Mouse (Mus musculus) limb, embryonic 11.5 days (tissue): ENCODE measurements around the gene Zfc3h1. TPM values are rescaled to one million over a fixed set of nuclear protein-coding genes. Genes with fewer than 3 reads are reported as not detected.
A peak's percentile ranks its signal among the peaks of the same experiment; 100 is the strongest.

Experiments
- ATAC-seq: fragments of 200-750 bp; cut with Nextera tagmentation; 2 replicates; pipeline ENCODE4 v1.8.0; 2017; ENCODE audit warnings: low read depth; ENCODE audit not compliant: insufficient number of reproducible peaks, low FRiP score, low TSS enrichment
- DNase-seq: peaks from one replicate; pipeline ENCODE4 v3.0.0-alpha.2; 2015; ENCODE audit warnings: low spot score
- H3K27ac ChIP-seq: fragments of 300-500 bp; sonication (generic); replicated peaks from 2 replicates; pipeline ENCODE4 v1.5.1; 2014; ENCODE audit warnings: low read depth, mild to moderate bottlenecking, low read length
- H3K27me3 ChIP-seq: fragments of 300-500 bp; sonication (generic); 2 replicates; pipeline ENCODE4 v1.6.1; 2014; ENCODE audit warnings: mild to moderate bottlenecking, low read length, mixed read lengths; ENCODE audit not compliant: control insufficient read depth, insufficient read depth
- H3K36me3 ChIP-seq: fragments of 300-500 bp; sonication (generic); 2 replicates; pipeline ENCODE4 v1.6.1; 2014; ENCODE audit warnings: mild to moderate bottlenecking, low read length, moderate library complexity, mixed read lengths; ENCODE audit not compliant: control insufficient read depth, insufficient read depth
- H3K4me1 ChIP-seq: fragments of 300-500 bp; sonication (generic); 2 replicates; pipeline ENCODE4 v1.6.1; 2014; ENCODE audit warnings: low read length, mixed read lengths; ENCODE audit not compliant: control insufficient read depth, insufficient read depth
- H3K4me2 ChIP-seq: fragments of 300-500 bp; sonication (generic); 2 replicates; pipeline ENCODE4 v1.6.1; 2014; ENCODE audit warnings: low read depth, mild to moderate bottlenecking, moderate library complexity; ENCODE audit not compliant: severe bottlenecking
- H3K4me3 ChIP-seq: fragments of 300-500 bp; sonication (generic); 2 replicates; pipeline ENCODE4 v1.5.1; 2014; ENCODE audit warnings: low read depth, low read length
- H3K9ac ChIP-seq: fragments of 300-500 bp; sonication (generic); 2 replicates; pipeline ENCODE4 v1.6.1; 2014; ENCODE audit warnings: mild to moderate bottlenecking, low read length
- H3K9me3 ChIP-seq: fragments of 300-500 bp; sonication (generic); 2 replicates; pipeline ENCODE4 v1.6.1; 2016; ENCODE audit warnings: low read length; ENCODE audit not compliant: control insufficient read depth
- WGBS: fragments of 180-500 bp; shearing (Covaris S2); extraction: QIAGEN DNeasy Blood & Tissue Kit; methylation state at CpG from one replicate; pipeline ENCODE4 v1.1.7; 2014; 5-methylcytosine and 5-hydroxymethylcytosine counted together
- polyA plus RNA-seq: library from polyadenylated mRNA; unstranded; fragments of >200 nt; fragmentation: Nextera tagmentation; extraction: Ambion mirVana; gene quantifications from 2 replicates; pipeline ENCODE4 v1.2.1, GENCODE M21; 2014

The Zfc3h1 gene
- polyA plus RNA-seq, 1 experiment from 2014 or later: 28.2 TPM

GRCm38 (mm10) chr10:115363151-115363550 is 21.6 kb upstream of the Zfc3h1 start:
- H3K4me3 ChIP-seq: no peak overlapping the region; the same call in 1 of the 2 replicates
- no peaks in the 10 kb centered on the region for H3K4me1 ChIP-seq
- peak overlapping the region; percentile 60 for H3K4me2 ChIP-seq
- WGBS: 83% methylated on average over 4 of the region's 4 CpGs
- H3K27me3 ChIP-seq: no peaks in the 10 kb centered on the region
- H3K9ac ChIP-seq: no peak overlapping the region
- H3K36me3 ChIP-seq: no peaks in the 10 kb centered on the region
- no peak overlapping the region for H3K27ac ChIP-seq
- H3K9me3 ChIP-seq: no peaks in the 10 kb centered on the region
- DNase-seq (no peak), ATAC-seq (no peak)

- Histone ChIP-seq H3K9ac (no peak overlapping the region), H3K4me2 (no peak overlapping the region), H3K4me3 (no peak overlapping the region), H3K4me1 (peaks cover 3% of the 10 kb centered on the region; the same call in 1 of the 2 replicates), H3K36me3 (no peaks in the 10 kb centered on the region), H3K27me3 (no peaks in the 10 kb centered on the region), H3K9me3 (no peaks in the 10 kb centered on the region), H3K27ac (no peak overlapping the region)
- no peak for ATAC-seq
- DNase-seq: no peak
- WGBS: 88% methylated on average over 2 of the region's 2 CpGs
Measured at GRCm38 (mm10) chr10:115381506-115382084, 3.2 kb upstream of the Zfc3h1 start.

- WGBS: 60% methylated on average over 12 of the region's 12 CpGs
- Histone ChIP-seq H3K4me3 (peak overlapping the region; percentile 97), H3K27me3 (no peaks in the 10 kb centered on the region), H3K36me3 (no peaks in the 10 kb centered on the region), H3K9ac (no peak overlapping the region), H3K4me2 (peak overlapping the region; percentile 50), H3K9me3 (no peaks in the 10 kb centered on the region), H3K27ac (no peak overlapping the region), H3K4me1 (peaks cover 5% of the 10 kb centered on the region; the same call in 1 of the 2 replicates)
- ATAC-seq (no peak), DNase-seq (no peak)
Measured at GRCm38 (mm10) chr10:115382846-115383643, 1.7 kb upstream of the Zfc3h1 start.

GRCm38 (mm10) chr10:115383644-115384220 is 1.0 kb upstream of the Zfc3h1 start:
- Histone ChIP-seq H3K9me3 (no peaks in the 10 kb centered on the region), H3K36me3 (no peaks in the 10 kb centered on the region), H3K4me1 (peaks cover 5% of the 10 kb centered on the region; the same call in 1 of the 2 replicates), H3K9ac (peak overlapping the region; percentile 95), H3K27me3 (no peaks in the 10 kb centered on the region), H3K4me3 (peak overlapping the region; percentile 97), H3K27ac (peak overlapping the region; percentile 95), H3K4me2 (peak overlapping the region; percentile 50)
- WGBS: 6% methylated on average over 15 of the region's 15 CpGs
- ATAC-seq: no peak; the same call in 1 of the 2 replicates
- DNase-seq: no peak

- H3K36me3 ChIP-seq: no peaks in the 10 kb centered on the region
- peaks cover 5% of the 10 kb centered on the region; the same call in 1 of the 2 replicates for H3K4me1 ChIP-seq
- peak overlapping the region; percentile 97 for H3K4me3 ChIP-seq
- WGBS: under 1% methylated on average over 95 of the region's 101 CpGs
- peak overlapping the region; percentile 95 for H3K9ac ChIP-seq
- peak; percentile 79 for DNase-seq
- no peaks in the 10 kb centered on the region for H3K9me3 ChIP-seq
- peak overlapping the region; percentile 68 for H3K4me2 ChIP-seq
- H3K27ac ChIP-seq: peak overlapping the region; percentile 95
- ATAC-seq: peak; percentile 69; the same call in 1 of the 2 replicates
- no peaks in the 10 kb centered on the region for H3K27me3 ChIP-seq
Measured at GRCm38 (mm10) chr10:115385018-115386002, 551 bp downstream of the Zfc3h1 start.

GRCm38 (mm10) chr10:115387891-115388290 is 3.1 kb downstream of the Zfc3h1 start:
- Histone ChIP-seq H3K27me3 (no peaks in the 10 kb centered on the region), H3K4me1 (peaks cover 3% of the 10 kb centered on the region; the same call in 1 of the 2 replicates), H3K36me3 (peaks cover 2% of the 10 kb centered on the region; the same call in 1 of the 2 replicates), H3K27ac (no peak overlapping the region), H3K4me3 (no peak overlapping the region), H3K9me3 (no peaks in the 10 kb centered on the region), H3K4me2 (0 out of 2 replicates have a peak overlapping the region, but pooled peaks have one; percentile 5), H3K9ac (no peak overlapping the region)
- WGBS: 91% methylated on average over 3 of the region's 3 CpGs
- ATAC-seq: no peak
- DNase-seq: no peak

- Histone ChIP-seq H3K4me1 (peaks cover 3% of the 10 kb centered on the region; the same call in 1 of the 2 replicates), H3K4me2 (no peak overlapping the region), H3K36me3 (peaks cover 10% of the 10 kb centered on the region), H3K27ac (no peak overlapping the region), H3K9me3 (no peaks in the 10 kb centered on the region), H3K9ac (no peak overlapping the region), H3K27me3 (no peaks in the 10 kb centered on the region), H3K4me3 (no peak overlapping the region)
- WGBS: 91% methylated on average over 4 of the region's 4 CpGs
- ATAC-seq (no peak), DNase-seq (no peak)
Measured at GRCm38 (mm10) chr10:115391076-115391475, 6.3 kb downstream of the Zfc3h1 start.
